Mouse (Mus musculus): ENCODE measurements around the gene Olfr560.

GRCm38 (mm10) chr7:102701915-102702314 lies 57.3 kb downstream of the Olfr560 start, which contains the start of gene Olfr558:
- TF ChIP-seq POLR2A (IDR thresholded peaks at IDR 0.05; ENCODE audit: borderline replicate concordance, low read depth, low read length), result no peak
- TF ChIP-seq CTCF (IDR thresholded peaks at IDR 0.05; ENCODE audit: low read depth, low read length), result no peak
